Mouse (Mus musculus) cerebellum, adult 2 months (tissue): Measurements from ENCODE around the gene Rtn4r.

Experiments
- CTCF ChIP-seq: fragments of 200-500 bp; IDR thresholded peaks from 2 replicates; pipeline ENCODE4 v1.5.1; 2011; ENCODE audit warnings: low read depth, mild to moderate bottlenecking, control low read depth, low read length, moderate library complexity, borderline replicate concordance; ENCODE audit not compliant: insufficient read depth
- POLR2A ChIP-seq: fragments of 200-500 bp; IDR thresholded peaks from 2 replicates; pipeline ENCODE4 v1.6.1; 2011; ENCODE audit warnings: low read length, control low read depth, borderline replicate concordance; ENCODE audit not compliant: insufficient read depth

DNA sequence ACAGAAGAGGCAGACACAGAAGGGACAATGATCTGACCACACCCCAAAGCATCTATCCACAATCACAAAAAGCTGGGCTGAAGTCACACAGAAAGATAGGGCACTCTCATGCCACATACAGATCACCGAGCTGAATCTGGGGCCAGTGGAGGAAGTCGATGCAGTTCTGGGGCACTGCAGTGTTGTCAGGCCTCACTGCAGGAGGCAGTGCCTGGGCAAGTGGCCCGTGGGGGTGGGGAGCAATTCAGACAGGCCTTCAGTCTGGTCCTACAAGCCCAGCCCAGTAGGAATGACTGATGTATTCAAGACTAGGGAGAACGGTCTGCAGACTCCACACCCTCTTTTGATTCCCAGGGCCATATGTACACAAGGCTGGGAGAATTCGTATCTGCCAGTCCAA lies 2.8 kb upstream of the Rtn4r start:
- TF ChIP-seq POLR2A, result no peak
- no peak for TF ChIP-seq CTCF
